Mouse (Mus musculus) kidney, embryonic 14.5 days (tissue): ENCODE measurements around the gene Ehd4. TPM values are rescaled to one million over a fixed set of nuclear protein-coding genes. Genes with fewer than 3 reads are reported as not detected.

Experiments
- ATAC-seq: fragments of 200-750 bp; cut with Nextera tagmentation; 2 replicates; pipeline ENCODE4 v1.8.0; 2017; ENCODE audit warnings: moderate number of reproducible peaks, mild to moderate bottlenecking, moderate TSS enrichment, moderate library complexity; ENCODE audit not compliant: low FRiP score, low TSS enrichment
- H3K27ac ChIP-seq: fragments of 300-500 bp; sonication (generic); 2 replicates; pipeline ENCODE4 v1.5.1; 2014; ENCODE audit warnings: low read depth, mild to moderate bottlenecking, low read length, moderate library complexity, mixed read lengths
- H3K27me3 ChIP-seq: fragments of 300-500 bp; sonication (generic); 2 replicates; pipeline ENCODE4 v1.6.1; 2014; ENCODE audit warnings: mild to moderate bottlenecking, low read length; ENCODE audit not compliant: control insufficient read depth, insufficient read depth
- H3K36me3 ChIP-seq: fragments of 300-500 bp; sonication (generic); 2 replicates; pipeline ENCODE4 v1.6.1; 2014; ENCODE audit warnings: low read length, mixed read lengths; ENCODE audit not compliant: control insufficient read depth, insufficient read depth
- H3K4me1 ChIP-seq: fragments of 300-500 bp; sonication (generic); 2 replicates; pipeline ENCODE4 v1.6.1; 2014; ENCODE audit warnings: low read length, mixed read lengths; ENCODE audit not compliant: control insufficient read depth, insufficient read depth
- H3K4me2 ChIP-seq: fragments of 300-500 bp; sonication (generic); replicated peaks from 2 replicates; pipeline ENCODE4 v1.6.1; 2014; ENCODE audit warnings: low read depth, mild to moderate bottlenecking, low read length
- H3K4me3 ChIP-seq: fragments of 300-500 bp; sonication (generic); 2 replicates; pipeline ENCODE4 v1.5.1; 2014; ENCODE audit warnings: mild to moderate bottlenecking, low read length
- H3K9ac ChIP-seq: fragments of 300-500 bp; sonication (generic); 2 replicates; pipeline ENCODE4 v1.6.1; 2014; ENCODE audit warnings: low read depth, mild to moderate bottlenecking, low read length, moderate library complexity
- H3K9me3 ChIP-seq: fragments of 300-500 bp; sonication (generic); 2 replicates; pipeline ENCODE4 v1.6.1; 2016; ENCODE audit warnings: low read length; ENCODE audit not compliant: control insufficient read depth
- WGBS: fragments of 180-500 bp; shearing (Covaris S2); extraction: QIAGEN DNeasy Blood & Tissue Kit; methylation state at CpG from one replicate; pipeline ENCODE4 v1.1.7; 2014; 5-methylcytosine and 5-hydroxymethylcytosine counted together
- polyA plus RNA-seq: library from polyadenylated mRNA; unstranded; fragments of >200 nt; fragmentation: Nextera tagmentation; extraction: Ambion mirVana; gene quantifications from 2 replicates; pipeline ENCODE4 v1.2.1, GENCODE M21; 2014

The Ehd4 gene
- polyA plus RNA-seq, 1 experiment from 2014 or later: 31.8 TPM

- no peaks in the 10 kb centered on the region for H3K27me3 ChIP-seq
- no peak overlapping the region for H3K4me2 ChIP-seq
- no peak overlapping the region for H3K9ac ChIP-seq
- no peaks in the 10 kb centered on the region for H3K36me3 ChIP-seq
- no peak for ATAC-seq
- H3K4me1 ChIP-seq: no peaks in the 10 kb centered on the region
- 59% methylated on average over 5 of the region's 5 CpGs for WGBS
- no peak overlapping the region for H3K27ac ChIP-seq
- H3K4me3 ChIP-seq: no peak overlapping the region
- no peaks in the 10 kb centered on the region for H3K9me3 ChIP-seq
These were observed 17.1 kb downstream of the Ehd4 start for GRCm38 (mm10) chr2:120137281-120137680.

DNA sequence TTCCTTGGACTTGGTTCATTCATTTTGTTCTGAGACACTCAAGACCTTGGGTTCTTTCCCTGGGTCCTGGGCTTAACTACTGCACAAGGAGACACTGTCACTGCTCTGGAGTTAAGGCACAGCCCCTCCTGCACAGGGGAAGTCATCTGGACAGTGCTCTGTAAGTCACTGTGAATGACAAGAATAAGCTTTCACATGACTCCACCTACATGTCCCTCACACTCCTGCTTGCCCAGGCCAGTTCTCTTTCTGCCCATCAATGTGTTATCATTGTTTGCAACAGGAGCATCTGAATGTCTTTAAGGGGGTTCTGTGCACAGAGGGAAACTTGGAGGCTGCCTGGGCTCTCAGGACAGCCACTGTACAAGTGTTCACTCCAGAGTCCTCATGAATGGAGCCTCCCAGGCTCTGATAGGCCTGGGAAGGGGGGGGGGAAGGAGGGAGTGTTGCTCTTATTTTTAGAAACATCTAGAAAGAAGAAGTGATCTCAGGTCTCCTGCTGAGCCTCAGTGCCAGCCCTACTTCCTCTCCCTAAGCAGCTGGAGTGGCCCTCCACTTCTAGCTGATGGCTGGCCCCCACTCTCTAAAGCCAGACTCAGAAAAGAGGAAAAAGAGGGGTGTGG lies 19.8 kb downstream of the Ehd4 start:
- Histone ChIP-seq H3K27me3 (no peaks in the 10 kb centered on the region), H3K9ac (no peak overlapping the region), H3K27ac (no peak overlapping the region), H3K36me3 (no peaks in the 10 kb centered on the region), H3K4me2 (no peak overlapping the region), H3K4me1 (0 out of 2 replicates have a peak, but pooled peaks cover under 1% of the 10 kb centered on the region), H3K9me3 (no peaks in the 10 kb centered on the region), H3K4me3 (no peak overlapping the region)
- no peak for ATAC-seq

- no peak overlapping the region for H3K27ac ChIP-seq
- no peaks in the 10 kb centered on the region for H3K36me3 ChIP-seq
- no peaks in the 10 kb centered on the region for H3K9me3 ChIP-seq
- no peaks in the 10 kb centered on the region for H3K27me3 ChIP-seq
- no peak overlapping the region for H3K9ac ChIP-seq
- peaks cover 11% of the 10 kb centered on the region; the same call in 1 of the 2 replicates for H3K4me1 ChIP-seq
- H3K4me2 ChIP-seq: no peak overlapping the region
- WGBS: 79% methylated on average over 1 of the region's 1 CpGs
- no peak overlapping the region for H3K4me3 ChIP-seq
- no peak for ATAC-seq
These were observed 22.5 kb downstream of the Ehd4 start for GRCm38 (mm10) chr2:120131881-120132280.

DNA sequence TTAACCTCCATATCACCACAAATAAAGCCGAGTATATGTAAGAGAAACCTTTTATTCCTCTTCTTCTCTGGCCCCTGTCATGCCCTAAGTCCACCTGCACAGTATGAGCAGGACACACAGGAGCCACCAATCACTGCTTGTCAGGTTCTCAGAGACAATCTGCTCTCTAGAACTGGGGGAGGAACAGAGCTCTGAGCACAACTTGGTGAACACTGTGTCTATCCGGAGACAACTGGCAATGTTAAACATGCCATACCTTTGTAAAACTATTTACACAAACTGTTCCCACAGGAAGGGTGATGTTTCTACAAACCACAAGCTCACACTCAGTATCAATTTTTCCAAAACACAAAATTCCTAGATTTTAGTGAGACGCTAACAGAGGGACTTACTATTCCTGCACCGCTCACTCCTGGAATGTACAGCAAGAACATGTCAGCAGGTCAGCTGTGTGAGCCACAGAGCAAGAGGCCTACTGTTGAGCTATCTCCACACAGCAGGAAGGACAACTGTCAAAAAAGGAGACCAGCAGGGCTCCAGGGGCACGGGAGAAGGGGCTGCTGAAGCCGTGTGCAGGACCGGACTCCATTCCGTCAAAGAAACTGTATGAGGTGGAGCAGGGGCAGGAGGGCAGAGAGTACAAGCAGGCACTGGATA lies 25.0 kb downstream of the Ehd4 start:
- Histone ChIP-seq H3K36me3 (no peaks in the 10 kb centered on the region), H3K4me3 (no peak overlapping the region), H3K9ac (no peak overlapping the region), H3K4me2 (no peak overlapping the region), H3K9me3 (no peaks in the 10 kb centered on the region), H3K27me3 (no peaks in the 10 kb centered on the region), H3K4me1 (peaks cover 12% of the 10 kb centered on the region), H3K27ac (peak overlapping the region; percentile 62)
- 67% methylated on average over 8 of the region's 8 CpGs for WGBS
- no peak for ATAC-seq

- Histone ChIP-seq H3K36me3 (no peaks in the 10 kb centered on the region), H3K9ac (no peak overlapping the region), H3K9me3 (no peaks in the 10 kb centered on the region), H3K27me3 (no peaks in the 10 kb centered on the region), H3K4me2 (no peak overlapping the region), H3K4me3 (no peak overlapping the region), H3K27ac (peak overlapping the region; percentile 63; the same call in 1 of the 2 replicates), H3K4me1 (peaks cover 20% of the 10 kb centered on the region)
- WGBS: 56% methylated on average over 1 of the region's 1 CpGs
- ATAC-seq: no peak
These were observed 25.8 kb downstream of the Ehd4 start for GRCm38 (mm10) chr2:120128611-120129051.

GRCm38 (mm10) chr2:120128011-120128410 lies 26.4 kb downstream of the Ehd4 start:
- Histone ChIP-seq H3K4me2 (no peak overlapping the region), H3K27ac (peak overlapping the region; percentile 63; the same call in 1 of the 2 replicates), H3K9ac (no peak overlapping the region), H3K27me3 (no peaks in the 10 kb centered on the region), H3K9me3 (no peaks in the 10 kb centered on the region), H3K4me1 (peaks cover 21% of the 10 kb centered on the region), H3K4me3 (no peak overlapping the region), H3K36me3 (no peaks in the 10 kb centered on the region)
- ATAC-seq: no peak

DNA sequence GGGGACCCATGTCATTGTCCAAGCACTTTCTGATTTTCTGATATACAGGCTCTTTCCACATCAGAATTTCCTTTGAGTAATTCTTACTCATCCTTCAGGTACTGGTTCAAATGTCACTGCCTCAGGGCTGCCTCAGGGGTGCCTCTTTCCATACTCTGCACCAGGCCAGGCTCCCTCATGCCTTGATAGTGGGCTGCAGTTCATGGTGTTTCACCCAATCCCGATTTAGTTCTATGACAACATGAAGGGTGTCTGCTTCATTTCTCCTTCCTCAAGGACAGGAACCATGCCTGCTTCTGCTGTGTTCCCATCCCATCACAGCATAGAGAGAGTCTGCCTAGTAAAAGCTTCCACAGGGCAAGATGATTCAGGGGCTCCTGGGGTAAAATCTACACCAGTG lies 27.5 kb downstream of the Ehd4 start:
- no peak overlapping the region for H3K27ac ChIP-seq
- no peaks in the 10 kb centered on the region for H3K36me3 ChIP-seq
- no peaks in the 10 kb centered on the region for H3K27me3 ChIP-seq
- H3K4me2 ChIP-seq: no peak overlapping the region
- 86% methylated on average over 1 of the region's 1 CpGs for WGBS
- no peaks in the 10 kb centered on the region for H3K9me3 ChIP-seq
- no peak overlapping the region for H3K9ac ChIP-seq
- peaks cover 21% of the 10 kb centered on the region for H3K4me1 ChIP-seq
- H3K4me3 ChIP-seq: no peak overlapping the region
- ATAC-seq: no peak

GRCm38 (mm10) chr2:120126408-120126807 lies 28.0 kb downstream of the Ehd4 start:
- H3K27ac ChIP-seq: no peak overlapping the region
- no peaks in the 10 kb centered on the region for H3K9me3 ChIP-seq
- peaks cover 21% of the 10 kb centered on the region for H3K4me1 ChIP-seq
- H3K27me3 ChIP-seq: no peaks in the 10 kb centered on the region
- WGBS: 59% methylated on average over 4 of the region's 4 CpGs
- ATAC-seq: no peak
- H3K36me3 ChIP-seq: no peaks in the 10 kb centered on the region
- H3K9ac ChIP-seq: no peak overlapping the region
- H3K4me3 ChIP-seq: no peak overlapping the region
- H3K4me2 ChIP-seq: no peak overlapping the region

GRCm38 (mm10) chr2:120125461-120125860 lies 28.9 kb downstream of the Ehd4 start:
- 97% methylated on average over 1 of the region's 1 CpGs for WGBS
- H3K9ac ChIP-seq: no peak overlapping the region
- peaks cover 21% of the 10 kb centered on the region for H3K4me1 ChIP-seq

More at GRCm38 (mm10) chr2:120125461-120125860, 28.9 kb downstream of the Ehd4 start:
- Histone ChIP-seq H3K9me3 (no peaks in the 10 kb centered on the region), H3K27ac (no peak overlapping the region), H3K36me3 (no peaks in the 10 kb centered on the region), H3K27me3 (no peaks in the 10 kb centered on the region), H3K4me2 (no peak overlapping the region), H3K4me3 (no peak overlapping the region)
- ATAC-seq: no peak
